Mouse (Mus musculus): ENCODE results near the gene Ap1s3. TPM values are rescaled to one million over a fixed set of nuclear protein-coding genes. Genes with fewer than 3 reads are reported as not detected.

Ap1s3 gene
- polyA plus RNA-seq, 1 experiment from 2014 or later, result 0.27 TPM

DNA sequence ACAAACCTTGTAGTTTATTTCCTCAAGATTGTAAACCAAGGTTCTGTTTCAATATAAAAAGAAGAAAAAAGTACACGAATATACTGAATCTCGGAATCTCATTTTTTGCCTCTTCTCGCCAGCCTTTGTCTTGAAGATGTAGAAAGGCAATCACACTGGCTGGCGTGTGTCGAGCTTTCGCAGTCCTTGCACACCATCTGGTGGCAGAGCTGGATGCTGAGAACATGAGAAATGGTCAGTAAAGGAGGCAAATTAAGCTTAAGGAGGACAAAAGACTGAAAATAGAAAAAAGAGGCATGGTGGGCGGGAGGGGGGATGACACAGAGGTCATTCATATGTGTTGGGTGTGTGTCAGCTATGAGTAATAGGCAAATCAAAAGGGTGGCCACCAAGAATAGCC is 31.6 kb downstream of the Ap1s3 start:
- H3K9me3 ChIP-seq (ENCODE audit: low read length), result no peaks in the 10 kb centered on the region
- H3K4me3 ChIP-seq (ENCODE audit: low read depth, low read length), result no peak overlapping the region
- DNase-seq (peak; percentile 34), ATAC-seq (no peak)
- no peaks in the 10 kb centered on the region for H3K36me3 ChIP-seq (replicated peaks; ENCODE audit: insufficient read depth, low read length)
- no peak overlapping the region for H3K27ac ChIP-seq (ENCODE audit: low read depth)
- TF ChIP-seq EP300 (IDR thresholded peaks at IDR 0.05; ENCODE audit: low read depth), result no peak
- TF ChIP-seq CTCF (IDR thresholded peaks at IDR 0.05; ENCODE audit: low read depth), result peak; percentile 63
- H3K4me1 ChIP-seq (ENCODE audit: insufficient read depth), result no peaks in the 10 kb centered on the region
- H3K9ac ChIP-seq (replicated peaks), result no peak overlapping the region
- no peak overlapping the region for H3K4me2 ChIP-seq (ENCODE audit: low read depth, low read length)
- 75% methylated on average over 7 of the region's 7 CpGs for WGBS (ENCODE audit: insufficient replicate concordance)
- no peaks in the 10 kb centered on the region for H3K27me3 ChIP-seq (ENCODE audit: insufficient read depth, low read length)

GRCm38 (mm10) chr1:79639683-79640082 is 32.1 kb downstream of the Ap1s3 start:
- WGBS (ENCODE audit: insufficient replicate concordance), result 77% methylated on average over 5 of the region's 5 CpGs
- no peak overlapping the region for H3K9ac ChIP-seq (replicated peaks)
- DNase-seq (no peak), ATAC-seq (no peak)
- no peaks in the 10 kb centered on the region for H3K4me1 ChIP-seq (ENCODE audit: insufficient read depth)
- H3K27me3 ChIP-seq (ENCODE audit: insufficient read depth, low read length), result no peaks in the 10 kb centered on the region
- H3K4me2 ChIP-seq (ENCODE audit: low read depth, low read length), result no peak overlapping the region
- TF ChIP-seq EP300 (IDR thresholded peaks at IDR 0.05; ENCODE audit: low read depth) (no peak), CTCF (IDR thresholded peaks at IDR 0.05; ENCODE audit: low read depth) (no peak)
- H3K36me3 ChIP-seq (replicated peaks; ENCODE audit: insufficient read depth, low read length), result no peaks in the 10 kb centered on the region
- no peak overlapping the region for H3K27ac ChIP-seq (ENCODE audit: low read depth)
- H3K4me3 ChIP-seq (ENCODE audit: low read depth, low read length), result no peak overlapping the region
- H3K9me3 ChIP-seq (ENCODE audit: low read length), result no peaks in the 10 kb centered on the region

GRCm38 (mm10) chr1:79639107-79639506 is 32.7 kb downstream of the Ap1s3 start:
- Histone ChIP-seq H3K4me3 (ENCODE audit: low read depth, low read length) (no peak overlapping the region), H3K27me3 (ENCODE audit: insufficient read depth, low read length) (no peaks in the 10 kb centered on the region), H3K9me3 (ENCODE audit: low read length) (no peaks in the 10 kb centered on the region), H3K36me3 (replicated peaks; ENCODE audit: insufficient read depth, low read length) (no peaks in the 10 kb centered on the region), H3K9ac (replicated peaks) (no peak overlapping the region), H3K4me1 (ENCODE audit: insufficient read depth) (no peaks in the 10 kb centered on the region), H3K4me2 (ENCODE audit: low read depth, low read length) (no peak overlapping the region), H3K27ac (ENCODE audit: low read depth) (no peak overlapping the region)
- WGBS (ENCODE audit: insufficient replicate concordance), result 88% methylated on average over 6 of the region's 6 CpGs
- ATAC-seq (no peak), DNase-seq (no peak)
- TF ChIP-seq CTCF (IDR thresholded peaks at IDR 0.05; ENCODE audit: low read depth), result no peak
- TF ChIP-seq EP300 (IDR thresholded peaks at IDR 0.05; ENCODE audit: low read depth), result no peak

DNA sequence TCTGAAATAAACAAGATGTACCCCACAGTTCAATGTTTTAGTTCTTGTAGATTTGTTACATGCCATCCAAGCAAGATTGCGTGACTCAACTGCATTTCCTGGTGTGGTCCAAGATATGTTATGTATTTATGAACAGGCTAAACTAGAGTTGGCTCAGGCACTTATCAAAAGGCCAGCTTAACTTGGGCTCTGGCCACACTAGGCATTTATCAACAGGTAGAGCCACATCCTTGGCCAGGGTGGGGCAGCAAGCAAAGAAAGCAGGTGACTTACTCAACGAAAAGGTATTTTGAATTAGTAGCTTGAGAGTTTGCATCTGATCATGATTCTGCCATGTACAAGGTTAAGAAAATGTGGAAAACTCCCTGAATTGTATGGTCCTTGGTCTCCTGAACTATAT is 34.0 kb downstream of the Ap1s3 start:
- no peaks in the 10 kb centered on the region for H3K27me3 ChIP-seq (ENCODE audit: insufficient read depth, low read length)
- no peaks in the 10 kb centered on the region for H3K36me3 ChIP-seq (replicated peaks; ENCODE audit: insufficient read depth, low read length)
- no peak overlapping the region for H3K9ac ChIP-seq (replicated peaks)
- ATAC-seq (no peak), DNase-seq (no peak)
- no peak for TF ChIP-seq EP300 (IDR thresholded peaks at IDR 0.05; ENCODE audit: low read depth)
- TF ChIP-seq CTCF (IDR thresholded peaks at IDR 0.05; ENCODE audit: low read depth), result no peak
- no peaks in the 10 kb centered on the region for H3K9me3 ChIP-seq (ENCODE audit: low read length)
- H3K4me2 ChIP-seq (ENCODE audit: low read depth, low read length), result no peak overlapping the region
- H3K4me1 ChIP-seq (ENCODE audit: insufficient read depth), result no peaks in the 10 kb centered on the region
- 83% methylated on average over 2 of the region's 2 CpGs for whole genome bisulfite sequencing (ENCODE audit: insufficient replicate concordance)
- H3K4me3 ChIP-seq (ENCODE audit: low read depth, low read length), result no peak overlapping the region
- no peak overlapping the region for H3K27ac ChIP-seq (ENCODE audit: low read depth)

DNA sequence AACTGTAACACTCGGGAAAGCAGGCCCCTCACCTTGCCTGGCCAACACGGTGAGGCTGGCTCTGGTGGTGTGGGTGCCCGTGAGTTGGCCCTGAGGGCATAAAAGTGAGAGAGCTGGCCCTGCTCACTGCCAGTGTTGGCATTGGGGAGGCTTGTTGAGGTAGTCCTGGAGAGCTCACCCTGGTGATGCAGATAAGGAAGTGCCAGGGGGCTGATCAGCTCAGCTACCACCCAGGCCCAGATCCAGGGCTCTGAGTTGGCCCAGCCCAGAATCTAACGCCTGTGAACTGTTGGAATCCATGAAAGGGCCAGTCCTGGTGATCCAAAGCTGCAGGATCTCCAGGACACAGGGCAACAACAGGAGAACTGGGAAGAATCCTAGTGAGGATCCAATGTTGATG is 40.3 kb downstream of the Ap1s3 start:
- H3K9me3 ChIP-seq (ENCODE audit: low read length), result no peaks in the 10 kb centered on the region
- H3K27ac ChIP-seq (ENCODE audit: low read depth), result no peak overlapping the region
- no peak overlapping the region for H3K4me3 ChIP-seq (ENCODE audit: low read depth, low read length)
- H3K4me2 ChIP-seq (ENCODE audit: low read depth, low read length), result no peak overlapping the region
- ATAC-seq (no peak), DNase-seq (no peak)
- no peaks in the 10 kb centered on the region for H3K36me3 ChIP-seq (replicated peaks; ENCODE audit: insufficient read depth, low read length)
- no peak overlapping the region for H3K9ac ChIP-seq (replicated peaks)
- H3K4me1 ChIP-seq (ENCODE audit: insufficient read depth), result no peaks in the 10 kb centered on the region
- no peak for TF ChIP-seq EP300 (IDR thresholded peaks at IDR 0.05; ENCODE audit: low read depth)
- no peak for TF ChIP-seq CTCF (IDR thresholded peaks at IDR 0.05; ENCODE audit: low read depth)
- H3K27me3 ChIP-seq (ENCODE audit: insufficient read depth, low read length), result no peaks in the 10 kb centered on the region
- 82% methylated on average over 4 of the region's 4 CpGs for WGBS (ENCODE audit: insufficient replicate concordance)

- no peaks in the 10 kb centered on the region for H3K36me3 ChIP-seq (replicated peaks; ENCODE audit: insufficient read depth, low read length)
- H3K27ac ChIP-seq (ENCODE audit: low read depth), result no peak overlapping the region
- no peak overlapping the region for H3K4me3 ChIP-seq (ENCODE audit: low read depth, low read length)
- no peak overlapping the region for H3K4me2 ChIP-seq (ENCODE audit: low read depth, low read length)
- no peaks in the 10 kb centered on the region for H3K27me3 ChIP-seq (ENCODE audit: insufficient read depth, low read length)
- no peaks in the 10 kb centered on the region for H3K9me3 ChIP-seq (ENCODE audit: low read length)
- WGBS (ENCODE audit: insufficient replicate concordance), result 49% methylated on average over 5 of the region's 5 CpGs
- H3K9ac ChIP-seq (replicated peaks), result no peak overlapping the region
- TF ChIP-seq CTCF (IDR thresholded peaks at IDR 0.05; ENCODE audit: low read depth) (no peak), EP300 (IDR thresholded peaks at IDR 0.05; ENCODE audit: low read depth) (no peak)
- H3K4me1 ChIP-seq (ENCODE audit: insufficient read depth), result no peaks in the 10 kb centered on the region
- no peak for DNase-seq
- ATAC-seq, result peak; percentile 27; the same call in 1 of the 2 replicates
Observed at GRCm38 (mm10) chr1:79629726-79630125, 42.0 kb downstream of the Ap1s3 start.

DNA sequence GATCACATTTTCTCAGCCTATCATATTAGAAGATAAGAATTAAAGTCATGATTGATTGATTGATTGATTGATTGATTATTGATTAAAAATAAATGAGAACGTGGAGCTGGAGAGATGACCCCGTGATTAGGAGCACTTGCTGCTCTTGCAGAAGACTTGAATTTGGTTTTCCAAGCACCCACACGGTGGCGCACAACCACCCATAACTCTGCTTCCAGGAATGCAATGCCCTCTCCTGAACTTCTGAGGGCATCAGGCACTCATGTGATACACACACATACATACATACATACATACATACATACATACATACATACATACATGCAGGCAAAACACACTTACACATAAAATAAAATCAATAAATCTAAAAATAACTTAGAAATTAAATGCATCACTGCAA is 45.6 kb downstream of the Ap1s3 start:
- no peak overlapping the region for H3K27ac ChIP-seq (ENCODE audit: low read depth)
- no peak overlapping the region for H3K4me2 ChIP-seq (ENCODE audit: low read depth, low read length)
- 53% methylated on average over 4 of the region's 4 CpGs for WGBS (ENCODE audit: insufficient replicate concordance)
- no peaks in the 10 kb centered on the region for H3K27me3 ChIP-seq (ENCODE audit: insufficient read depth, low read length)
- H3K4me3 ChIP-seq (ENCODE audit: low read depth, low read length), result no peak overlapping the region
- H3K9ac ChIP-seq (replicated peaks), result no peak overlapping the region
- H3K36me3 ChIP-seq (replicated peaks; ENCODE audit: insufficient read depth, low read length), result no peaks in the 10 kb centered on the region
- H3K4me1 ChIP-seq (ENCODE audit: insufficient read depth), result no peaks in the 10 kb centered on the region
- TF ChIP-seq EP300 (IDR thresholded peaks at IDR 0.05; ENCODE audit: low read depth) (no peak), CTCF (IDR thresholded peaks at IDR 0.05; ENCODE audit: low read depth) (peak; percentile 49)
- no peaks in the 10 kb centered on the region for H3K9me3 ChIP-seq (ENCODE audit: low read length)
- DNase-seq, result no peak
- ATAC-seq, result no peak

Data from liver, postnatal 0 days (tissue).